Mouse (Mus musculus) cerebellum, adult (tissue): Measurements from ENCODE around the gene Jade3.
A peak's percentile ranks its signal among the peaks of the same experiment; 100 is the strongest.

Experiments
- ATAC-seq: cut with Nextera tagmentation; 2 replicates; pipeline ENCODE4 v1.9.2; 2017; ENCODE audit warnings: mild to moderate bottlenecking, moderate library complexity, mixed read lengths; ENCODE audit not compliant: insufficient number of reproducible peaks, low FRiP score, low TSS enrichment

Jade3 gene

DNA sequence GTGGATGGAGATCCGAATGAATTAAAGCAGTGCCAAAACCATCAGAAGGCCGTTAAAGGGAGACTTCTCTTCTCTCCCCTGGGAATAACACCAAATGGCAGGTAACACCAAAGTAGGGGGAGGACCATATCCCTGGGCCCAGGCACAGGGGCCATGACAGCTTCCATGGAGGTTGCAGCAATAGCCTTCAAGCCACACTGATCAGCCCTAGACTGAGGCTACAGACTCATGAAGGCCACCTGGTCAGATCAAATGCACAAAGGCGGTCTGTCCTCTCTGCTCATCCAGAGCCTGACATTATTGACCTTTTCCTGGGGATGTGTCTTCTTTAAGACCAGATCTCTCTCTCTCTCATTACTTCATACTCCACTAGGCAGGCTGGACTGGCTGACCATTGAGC is 118.4 kb downstream of the Jade3 start:
- no peak for ATAC-seq

DNA sequence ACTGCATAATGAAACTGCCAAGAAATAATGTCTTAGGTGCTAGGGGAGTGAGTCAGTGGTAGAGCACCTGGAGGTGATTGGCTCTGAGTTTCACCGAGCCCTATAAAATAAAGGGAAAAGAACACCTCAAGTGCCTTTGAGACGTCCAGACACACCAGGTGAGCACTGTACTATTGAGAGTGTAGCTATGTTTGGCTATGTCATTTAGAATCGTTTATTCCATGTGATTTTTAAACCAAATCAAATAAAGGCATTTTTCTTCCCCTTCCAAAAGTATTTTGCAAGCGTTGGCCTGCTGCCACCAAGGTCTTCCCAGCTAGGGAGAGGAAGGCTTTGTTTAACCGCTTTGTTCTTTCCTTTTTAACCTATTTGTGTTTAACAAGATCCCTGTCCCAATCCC is 122.1 kb downstream of the Jade3 start:
- ATAC-seq = no peak

DNA sequence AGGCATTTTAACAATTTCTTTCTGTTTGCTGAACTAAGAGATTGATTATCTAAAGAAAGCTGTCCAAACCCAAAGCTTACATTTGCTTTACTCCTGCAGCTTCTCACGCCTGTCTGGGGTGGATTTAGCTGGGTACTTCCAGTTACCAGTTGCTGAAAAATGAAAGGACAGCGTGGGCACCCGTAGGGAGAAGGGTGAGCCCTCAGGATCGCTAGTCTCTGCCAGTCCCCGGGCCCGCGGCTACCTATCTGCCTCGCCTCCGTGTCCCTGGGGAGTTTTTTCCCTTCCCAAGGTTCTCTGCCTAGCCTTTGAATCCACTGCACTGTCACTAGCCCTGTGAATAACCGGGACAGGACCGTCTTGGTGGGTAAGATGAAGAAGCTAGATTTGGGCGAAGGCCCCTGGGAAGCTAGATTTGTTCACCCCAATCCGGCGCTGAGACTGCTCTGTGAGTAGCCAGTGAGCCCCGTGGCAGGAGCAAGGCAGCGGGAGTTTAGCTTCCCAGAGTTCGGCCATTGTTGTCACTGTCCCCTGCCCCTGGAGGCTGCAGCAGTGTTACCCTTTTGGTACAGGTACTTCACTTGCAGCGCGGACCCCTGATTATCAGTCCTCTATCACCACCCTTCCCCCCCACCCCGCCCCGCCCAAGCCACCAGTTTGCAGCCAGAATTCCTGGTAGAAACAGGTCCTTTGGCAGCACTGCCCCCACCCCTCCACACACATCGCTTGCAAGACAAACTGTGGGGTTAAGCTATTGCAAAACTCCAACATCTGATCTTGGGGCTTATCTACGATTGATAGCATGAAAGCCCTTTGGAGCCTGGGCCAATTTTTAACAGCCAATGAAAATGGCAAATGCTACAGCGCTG is 122.8 kb downstream of the Jade3 start:
- ATAC-seq = peak; percentile 49; the same call in 1 of the 2 replicates

DNA sequence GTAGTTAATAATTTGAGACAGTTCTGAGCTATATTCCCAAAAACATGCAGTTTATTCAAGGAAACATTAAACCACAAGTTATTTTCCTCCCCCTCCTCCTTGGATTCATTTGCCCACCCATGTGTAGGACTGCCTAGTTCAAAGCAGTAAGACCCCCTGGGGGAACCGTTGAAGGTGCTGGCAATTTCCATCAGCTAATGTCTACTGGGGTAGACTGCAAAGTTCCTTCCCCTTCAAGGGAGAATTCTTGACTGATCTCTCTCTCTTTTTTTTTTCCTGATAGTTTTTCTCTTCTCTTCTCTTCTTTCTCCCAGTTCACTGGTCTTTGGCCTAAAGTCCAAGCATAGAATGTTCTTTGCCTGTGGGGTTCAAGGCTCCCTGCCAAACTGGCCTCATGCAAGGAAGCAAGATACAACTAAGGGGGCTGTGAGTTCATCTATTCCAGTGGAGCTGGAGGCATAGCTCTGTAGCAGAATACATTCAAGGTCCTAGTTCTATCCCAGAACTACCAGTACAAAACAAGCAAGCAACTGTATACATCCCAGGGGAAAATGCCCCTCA is 123.5 kb downstream of the Jade3 start:
- ATAC-seq = no peak

DNA sequence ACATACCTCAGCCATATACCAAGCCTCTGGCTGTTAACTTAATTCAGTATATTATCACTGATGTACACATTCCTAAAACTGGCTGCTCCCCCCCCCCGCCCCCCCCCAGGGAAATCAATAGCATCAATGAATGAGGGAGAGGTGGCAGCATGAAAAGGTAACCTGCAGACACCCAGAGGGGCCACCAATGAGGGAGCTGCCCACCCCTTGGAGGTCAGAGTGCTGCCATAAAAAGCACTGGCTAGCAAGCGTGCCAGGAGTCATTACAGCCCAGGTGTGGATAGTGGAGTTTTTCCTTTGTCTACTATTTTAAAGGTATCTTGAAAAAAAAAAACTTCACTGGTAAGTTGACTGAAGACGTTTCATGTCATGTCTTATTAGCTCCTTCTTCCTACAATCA is 124.0 kb downstream of the Jade3 start, which contains the start of gene Rgn:
TSS of gene Rgn (plus strand) at position 256 of the 400 bp plus-strand sequence.
- no peak for ATAC-seq

DNA sequence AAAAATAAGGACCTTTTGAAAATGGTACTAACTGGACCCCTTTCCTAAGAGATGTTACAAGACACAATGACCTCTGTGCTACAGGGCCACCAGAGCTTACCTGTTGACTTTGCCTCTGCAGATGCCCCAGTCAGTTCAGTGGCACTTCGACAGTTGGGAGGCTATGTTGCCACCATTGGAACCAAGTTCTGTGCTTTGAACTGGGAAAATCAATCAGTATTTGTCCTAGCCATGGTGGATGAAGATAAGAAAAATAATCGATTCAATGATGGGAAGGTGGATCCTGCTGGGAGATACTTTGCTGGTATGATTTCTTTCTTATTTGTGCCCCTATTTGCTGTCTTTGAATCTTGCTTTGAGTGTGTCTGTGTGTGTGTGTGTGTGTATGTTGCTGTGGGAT is 126.7 kb downstream of the Jade3 start:
- ATAC-seq = no peak

DNA sequence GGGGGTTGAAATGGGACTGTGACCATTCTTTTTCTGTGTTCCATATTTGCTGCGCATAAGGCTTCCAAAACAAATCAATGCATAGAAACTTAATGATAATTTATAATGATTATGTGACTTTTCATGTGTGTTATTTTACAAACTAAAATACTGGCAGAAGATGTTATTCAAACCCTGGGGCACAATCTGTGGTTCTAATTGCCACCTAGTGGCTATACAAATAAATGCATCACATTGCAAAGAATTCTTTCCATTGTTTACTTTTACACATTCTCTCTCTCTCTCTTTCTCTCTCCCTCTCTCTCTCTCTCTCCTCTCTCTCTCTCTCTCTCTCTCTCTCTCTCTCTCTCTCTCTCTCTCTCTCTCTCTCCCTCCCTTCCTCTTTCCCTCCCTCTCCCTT is 136.4 kb downstream of the Jade3 start:
- ATAC-seq = no peak

DNA sequence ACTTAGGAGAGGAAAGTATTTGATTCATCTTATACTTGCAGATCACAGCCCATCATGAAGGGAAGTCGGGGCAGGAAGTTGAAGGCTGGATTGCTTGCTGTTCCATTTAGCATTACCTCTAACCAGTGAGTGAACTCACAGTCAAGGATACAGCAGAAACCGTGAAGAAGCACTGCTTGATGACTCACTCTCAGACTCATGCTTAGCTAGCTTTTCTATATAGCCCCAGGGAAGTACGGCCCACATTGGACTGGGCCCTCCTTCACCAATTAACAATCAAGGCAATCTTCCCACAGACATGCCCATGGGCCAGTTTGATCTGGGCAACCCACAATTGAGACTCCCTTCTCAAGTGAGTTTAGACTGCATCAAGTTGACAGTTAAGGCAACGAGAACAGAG is 138.5 kb downstream of the Jade3 start:
- no peak for ATAC-seq
